Mouse (Mus musculus): Measurements from ENCODE around the gene Mrps17.
A peak's percentile ranks its signal among the peaks of the same experiment; 100 is the strongest.

- TF ChIP-seq CTCF (IDR thresholded peaks at IDR 0.05; ENCODE audit: insufficient read depth, low read length), result 0 out of 2 replicates have a peak, but pooled peaks have one; percentile 7
- TF ChIP-seq POLR2A (IDR thresholded peaks at IDR 0.05; ENCODE audit: borderline replicate concordance, extremely low read depth, low read depth, low read length), result no peak
Measured at GRCm38 (mm10) chr5:129720176-129720575, 4.9 kb downstream of the Mrps17 start.
